Mouse (Mus musculus) CH12.LX (cell line): ENCODE data around the gene Baiap2l1. TPM values are rescaled to one million over a fixed set of nuclear protein-coding genes. Genes with fewer than 3 reads are reported as not detected.

Experiments used
- DNase-seq: peaks from one replicate; pipeline ENCODE4 v3.0.0-alpha.2; 2013; ENCODE audit errors: extremely low read depth
- H3K27ac ChIP-seq: 2 replicates; pipeline ENCODE4 v1.5.1; 2012; ENCODE audit warnings: low read depth, mild to moderate bottlenecking, control low read depth, moderate library complexity; ENCODE audit not compliant: insufficient read depth
- H3K27me3 ChIP-seq: replicated peaks from 2 replicates; pipeline ENCODE3; 2012; ENCODE audit warnings: inconsistent platforms
- H3K36me3 ChIP-seq, 2 experiments: replicated peaks in 1 of 2; 2 replicates each; pipeline versions ENCODE3 to v1.6.1; 2012; ENCODE audit warnings: inconsistent platforms in 1 of 2, low read length in 1 of 2, mild to moderate bottlenecking in 1 of 2, mixed read lengths in 1 of 2, moderate library complexity in 1 of 2; ENCODE audit not compliant: control insufficient read depth in 1 of 2, insufficient read depth in 1 of 2
- H3K4me1 ChIP-seq, 2 experiments: 2 replicates each; pipeline ENCODE4 v1.6.1; 2012; ENCODE audit warnings: inconsistent platforms in 1 of 2, moderate library complexity in 1 of 2; ENCODE audit not compliant: insufficient read depth in 2 of 2, control insufficient read depth in 1 of 2
- H3K4me2 ChIP-seq: 2 replicates; pipeline ENCODE4 v1.6.1; 2012; ENCODE audit warnings: low read depth, mild to moderate bottlenecking, control low read depth; ENCODE audit not compliant: poor library complexity, insufficient read depth, severe bottlenecking
- H3K4me3 ChIP-seq, 3 experiments: fragments of 150-350 bp in 1 of 3; sonication (generic) in 1 of 3; replicated peaks in 1 of 3; 2 replicates each; pipeline versions ENCODE3 to v1.5.1; 2011 to 2012; ENCODE audit warnings: low read depth in 2 of 3, low read length in 2 of 3, mild to moderate bottlenecking in 2 of 3, moderate library complexity in 2 of 3, control low read depth in 1 of 3, improper control_type of control experiment in 1 of 3, inconsistent platforms in 1 of 3, mixed read lengths in 1 of 3; ENCODE audit not compliant: poor library complexity in 1 of 3
- H3K79me2 ChIP-seq: replicated peaks from 2 replicates; pipeline ENCODE4 v1.6.1; 2012; ENCODE audit warnings: mild to moderate bottlenecking, moderate library complexity; ENCODE audit not compliant: control insufficient read depth, poor library complexity, insufficient read depth, severe bottlenecking; ENCODE audit errors: extremely low read depth
- H3K9ac ChIP-seq: 2 replicates; pipeline ENCODE4 v1.6.1; 2012; ENCODE audit warnings: low read depth, mild to moderate bottlenecking, control low read depth, moderate library complexity; ENCODE audit not compliant: insufficient read depth
- H3K9me3 ChIP-seq: replicated peaks from 2 replicates; pipeline ENCODE3; 2012; ENCODE audit warnings: low read length, inconsistent platforms, mixed read lengths
- BHLHE40 ChIP-seq: IDR thresholded peaks from 2 replicates; pipeline ENCODE4 v1.6.1; 2011; ENCODE audit warnings: mild to moderate bottlenecking, low read depth, low read length, improper control_type of control experiment
- CHD1 ChIP-seq: IDR thresholded peaks from 2 replicates; pipeline ENCODE4 v1.6.1; 2012; ENCODE audit warnings: low read depth, low read length, improper control_type of control experiment, inconsistent platforms
- CTCF ChIP-seq, 2 experiments: IDR thresholded peaks in 1 of 2; conservative IDR thresholded peaks in 1 of 2; 2 replicates each; pipeline ENCODE4 v1.5.1; 2011 to 2012; ENCODE audit warnings: low read depth in 2 of 2, low read length in 2 of 2, improper control_type of control experiment in 1 of 2, inconsistent platforms in 1 of 2, mild to moderate bottlenecking in 1 of 2, moderate library complexity in 1 of 2
- E2F4 ChIP-seq: IDR thresholded peaks from 2 replicates; pipeline ENCODE4 v1.6.1; 2011; ENCODE audit warnings: low read depth, low read length, improper control_type of control experiment; ENCODE audit not compliant: insufficient replicate concordance
- EP300 ChIP-seq: IDR thresholded peaks from 2 replicates; pipeline ENCODE4 v1.6.1; 2011; ENCODE audit warnings: low read length, improper control_type of control experiment
- GABPA ChIP-seq: IDR thresholded peaks from 2 replicates; pipeline ENCODE4 v1.6.1; 2012; ENCODE audit warnings: low read depth, low read length, improper control_type of control experiment, inconsistent platforms; ENCODE audit not compliant: insufficient replicate concordance
- MAFK ChIP-seq: IDR thresholded peaks from 2 replicates; pipeline ENCODE4 v1.6.1; 2011; ENCODE audit warnings: low read length, improper control_type of control experiment; ENCODE audit not compliant: insufficient replicate concordance
- MAX ChIP-seq: IDR thresholded peaks from 2 replicates; pipeline ENCODE4 v1.6.1; 2011; ENCODE audit warnings: low read length, improper control_type of control experiment
- MEF2A ChIP-seq: IDR thresholded peaks from 2 replicates; pipeline ENCODE4 v1.6.1; 2014; ENCODE audit warnings: low read depth, mild to moderate bottlenecking, inconsistent platforms, low read length, improper control_type of control experiment, borderline replicate concordance
- PAX5 ChIP-seq: IDR thresholded peaks from 2 replicates; pipeline ENCODE4 v1.6.1; 2012; ENCODE audit warnings: low read length, inconsistent platforms, mixed read lengths
- POLR2A ChIP-seq: IDR thresholded peaks from 2 replicates; pipeline ENCODE4 v1.6.1; 2011; ENCODE audit warnings: low read depth, mild to moderate bottlenecking, improper control_type of control experiment, low read length
- POLR2AphosphoS2 ChIP-seq: IDR thresholded peaks from 2 replicates; pipeline ENCODE4 v1.6.1; 2011; ENCODE audit warnings: low read depth, low read length, improper control_type of control experiment
- SIN3A ChIP-seq: IDR thresholded peaks from 2 replicates; pipeline ENCODE4 v1.6.1; 2012; ENCODE audit warnings: low read length, improper control_type of control experiment, inconsistent platforms
- ZKSCAN1 ChIP-seq: IDR thresholded peaks from 2 replicates; pipeline ENCODE4 v1.6.1; 2012; ENCODE audit warnings: low read depth, inconsistent platforms, low read length, improper control_type of control experiment, borderline replicate concordance
- ZMIZ1 ChIP-seq: IDR thresholded peaks from 2 replicates; pipeline ENCODE4 v1.6.1; 2012; ENCODE audit warnings: low read depth, mild to moderate bottlenecking, inconsistent platforms, low read length, improper control_type of control experiment
- dilution Hi-C: fragments of 300-500 bp; cut with MboI; formaldehyde crosslinking; loops from 2 replicates; pipeline ENCODE4 v1.14.3; 2020; ENCODE audit warnings: low sequenced_read_pairs; ENCODE audit not compliant: extremely low pct_unique_long_range_greater_than_20kb, extremely low pct_ligation_motif_present
- in situ Hi-C: fragments of 300-500 bp; cut with MboI; formaldehyde crosslinking; loops from 3 replicates; pipeline ENCODE4 v1.14.3; 2019; ENCODE audit warnings: low sequenced_read_pairs, low pct_ligation_motif_present, low pct_unique_long_range_greater_than_20kb, mixed read lengths
- polyA plus RNA-seq: library from polyadenylated mRNA; unstranded; fragments of >175 nt; gene quantifications from 2 replicates; pipeline ENCODE4 v1.2.1, GENCODE M21; 2012; ENCODE audit warnings: low read depth; ENCODE audit not compliant: insufficient read length
- total RNA-seq, 2 experiments: library from RNA; depleted of rRNA; stranded (reverse); fragments of 300-350 nt in 1 of 2; fragments of >200 nt in 1 of 2; gene quantifications; 2 replicates each; pipeline ENCODE4 v1.2.3; 2012 to 2014

Gene Baiap2l1
- total and polyA plus RNA-seq, 3 experiments: 0.04 to 0.40 (median 0.11) TPM

GRCm38 (mm10) chr5:144267535-144268241 lies 90.2 kb downstream of the Baiap2l1 start:
- dilution Hi-C loops: no loop called here
- no peak overlapping the region for H3K27ac ChIP-seq
- in situ Hi-C loops: no loop called here
- H3K36me3 ChIP-seq: peaks cover 8 to 61% of the 10 kb centered on the region in 2 experiments
- H3K9me3 ChIP-seq: no peaks in the 10 kb centered on the region
- H3K4me1 ChIP-seq: peaks cover 0 to 29% of the 10 kb centered on the region in 2 experiments; a peak in 2 of 4 replicates
- TF ChIP-seq POLR2AphosphoS2: no peak
- no peak for TF ChIP-seq SIN3A
- TF ChIP-seq CHD1: no peak
- TF ChIP-seq PAX5: no peak
- no peak for TF ChIP-seq E2F4
- H3K4me2 ChIP-seq: no peak overlapping the region
- no peak overlapping the region for H3K9ac ChIP-seq
- DNase-seq: no peak
- H3K79me2 ChIP-seq: no peaks in the 10 kb centered on the region
- H3K27me3 ChIP-seq: no peaks in the 10 kb centered on the region
- no peak overlapping the region for H3K4me3 ChIP-seq

- Histone ChIP-seq H3K27ac (no peak overlapping the region), H3K36me3 (peaks cover 8 to 88% of the 10 kb centered on the region in 2 experiments), H3K4me3 (no peak overlapping the region), H3K9ac (no peak overlapping the region), H3K4me1 (peaks cover 3 to 34% of the 10 kb centered on the region in 2 experiments; a peak in 3 of 4 replicates), H3K27me3 (no peaks in the 10 kb centered on the region), H3K9me3 (no peaks in the 10 kb centered on the region), H3K4me2 (no peak overlapping the region), H3K79me2 (no peaks in the 10 kb centered on the region)
- DNase-seq: no peak
- in situ Hi-C loops: no loop called here
- TF ChIP-seq CTCF (conservative IDR thresholded peaks at IDR 0.05 in 1 of 2, IDR thresholded peaks at IDR 0.05 in 1 of 2; ENCODE audit: low read depth in 2 of 2, low read length in 2 of 2) (no peak), MAFK (no peak), PAX5 (no peak), EP300 (no peak), POLR2A (no peak), MEF2A (no peak), MAX (no peak), ZMIZ1 (no peak), E2F4 (no peak), ZKSCAN1 (no peak), BHLHE40 (no peak), GABPA (no peak)
- dilution Hi-C loops: no loop called here
Observed at GRCm38 (mm10) chr5:144263496-144263895, 94.4 kb downstream of the Baiap2l1 start.
